Mouse (Mus musculus) limb, embryonic 14.5 days (tissue): ENCODE results near the gene Stambpl1. TPM values are rescaled to one million over a fixed set of nuclear protein-coding genes. Genes with fewer than 3 reads are reported as not detected.
A peak's percentile ranks its signal among the peaks of the same experiment; 100 is the strongest.

ENCODE experiments used
- ATAC-seq: fragments of 200-750 bp; cut with Nextera tagmentation; 2 replicates; pipeline ENCODE4 v1.8.0; 2017; ENCODE audit warnings: low read depth, moderate number of reproducible peaks, moderate TSS enrichment; ENCODE audit not compliant: low FRiP score
- DNase-seq: peaks from one replicate; pipeline ENCODE4 v3.0.0-alpha.2; 2015; ENCODE audit warnings: low spot score
- H3K27ac ChIP-seq: fragments of 300-500 bp; sonication (generic); replicated peaks from 2 replicates; pipeline ENCODE4 v1.5.1; 2014; ENCODE audit warnings: low read depth, mild to moderate bottlenecking, low read length, moderate library complexity, mixed read lengths
- H3K27me3 ChIP-seq: fragments of 300-500 bp; sonication (generic); 2 replicates; pipeline ENCODE4 v1.6.1; 2014; ENCODE audit warnings: low read length, mixed read lengths; ENCODE audit not compliant: control insufficient read depth, insufficient read depth
- H3K36me3 ChIP-seq: fragments of 300-500 bp; sonication (generic); 2 replicates; pipeline ENCODE4 v1.6.1; 2014; ENCODE audit warnings: mild to moderate bottlenecking, low read length, moderate library complexity, mixed read lengths; ENCODE audit not compliant: control insufficient read depth, insufficient read depth
- H3K4me1 ChIP-seq: fragments of 300-500 bp; sonication (generic); 2 replicates; pipeline ENCODE4 v1.6.1; 2014; ENCODE audit warnings: antibody characterized with exemption, low read length, mixed read lengths; ENCODE audit not compliant: control insufficient read depth, insufficient read depth
- H3K4me2 ChIP-seq: fragments of 300-500 bp; sonication (generic); replicated peaks from 2 replicates; pipeline ENCODE4 v1.6.1; 2014; ENCODE audit warnings: low read depth, mild to moderate bottlenecking, low read length, moderate library complexity; ENCODE audit not compliant: severe bottlenecking
- H3K4me3 ChIP-seq: fragments of 300-500 bp; sonication (generic); replicated peaks from 2 replicates; pipeline ENCODE4 v1.5.1; 2014; ENCODE audit warnings: low read length
- H3K9ac ChIP-seq: fragments of 300-500 bp; sonication (generic); 2 replicates; pipeline ENCODE4 v1.6.1; 2014; ENCODE audit warnings: mild to moderate bottlenecking, low read depth, low read length, moderate library complexity; ENCODE audit not compliant: severe bottlenecking
- H3K9me3 ChIP-seq: fragments of 300-500 bp; sonication (generic); 2 replicates; pipeline ENCODE4 v1.6.1; 2016; ENCODE audit warnings: low read length; ENCODE audit not compliant: control insufficient read depth
- POLR2A ChIP-seq: fragments of 200-500 bp; IDR thresholded peaks from 2 replicates; pipeline ENCODE4 v1.8.0; 2012; ENCODE audit warnings: inconsistent platforms, mild to moderate bottlenecking, moderate library complexity, borderline replicate concordance; ENCODE audit not compliant: insufficient read depth, insufficient read length; ENCODE audit errors: extremely low read depth
- WGBS: fragments of 180-500 bp; shearing (Covaris S2); extraction: QIAGEN DNeasy Blood & Tissue Kit; methylation state at CpG from one replicate; pipeline ENCODE4 v1.1.7; 2014; 5-methylcytosine and 5-hydroxymethylcytosine counted together
- polyA plus RNA-seq, 2 experiments: library from polyadenylated mRNA; depleted of rRNA in 1 of 2; stranded (reverse) in 1 of 2; unstranded in 1 of 2; fragments of >200 nt; fragmentation: Nextera tagmentation in 1 of 2; extraction: Ambion mirVana in 1 of 2; gene quantifications; 2 replicates each; pipeline versions ENCODE4 v1.2.1 to v1.2.3; 2012 to 2014

Stambpl1 gene
- polyA plus RNA-seq, 2 experiments, result 9.0 to 14.8 TPM

- no peaks in the 10 kb centered on the region for H3K9me3 ChIP-seq
- H3K27me3 ChIP-seq, result no peaks in the 10 kb centered on the region
- no peak within 1 kb of the TSS for H3K4me3 ChIP-seq
- 51% methylated on average over 5 of the region's 5 CpGs for WGBS
- no peak for DNase-seq
- no peak for TF ChIP-seq POLR2A
- H3K27ac ChIP-seq, result no peak within 1 kb of the TSS
- no peak within 1 kb of the TSS for H3K9ac ChIP-seq
- no peak for ATAC-seq
- H3K36me3 ChIP-seq, result no peaks in the 10 kb centered on the region
- H3K4me2 ChIP-seq, result no peak within 1 kb of the TSS
- no peaks in the 10 kb centered on the region for H3K4me1 ChIP-seq
Measured at GRCm38 (mm10) chr19:34165891-34166290, 26.1 kb upstream of the Stambpl1 start, which contains the start of gene Ankrd22. Ankrd22 (minus strand) TSS chr19:34166053.

- Histone ChIP-seq H3K27me3 (no peaks in the 10 kb centered on the region), H3K4me3 (no peak overlapping the region), H3K9ac (no peak overlapping the region), H3K27ac (no peak overlapping the region), H3K36me3 (no peaks in the 10 kb centered on the region), H3K9me3 (no peaks in the 10 kb centered on the region), H3K4me1 (no peaks in the 10 kb centered on the region; the same call in 1 of the 2 replicates), H3K4me2 (no peak overlapping the region)
- DNase-seq (no peak), ATAC-seq (no peak)
- no peak for TF ChIP-seq POLR2A
- WGBS, result 83% methylated on average over 4 of the region's 4 CpGs
Measured at GRCm38 (mm10) chr19:34166386-34166785, 25.6 kb upstream of the Stambpl1 start.

GRCm38 (mm10) chr19:34167896-34168661 is 23.9 kb upstream of the Stambpl1 start:
- no peak for ATAC-seq
- H3K27ac ChIP-seq, result no peak overlapping the region
- no peaks in the 10 kb centered on the region for H3K27me3 ChIP-seq
- no peak overlapping the region for H3K4me2 ChIP-seq
- TF ChIP-seq POLR2A, result no peak
- H3K36me3 ChIP-seq, result no peaks in the 10 kb centered on the region
- no peaks in the 10 kb centered on the region for H3K9me3 ChIP-seq
- no peak for DNase-seq
- no peaks in the 10 kb centered on the region; the same call in 1 of the 2 replicates for H3K4me1 ChIP-seq
- no peak overlapping the region for H3K4me3 ChIP-seq
- 44% methylated on average over 7 of the region's 7 CpGs for WGBS
- H3K9ac ChIP-seq, result no peak overlapping the region

GRCm38 (mm10) chr19:34169121-34169520 is 22.9 kb upstream of the Stambpl1 start:
- Histone ChIP-seq H3K4me2 (no peak overlapping the region), H3K4me1 (no peaks in the 10 kb centered on the region; the same call in 1 of the 2 replicates), H3K9me3 (no peaks in the 10 kb centered on the region), H3K36me3 (no peaks in the 10 kb centered on the region), H3K27ac (no peak overlapping the region), H3K27me3 (no peaks in the 10 kb centered on the region), H3K4me3 (no peak overlapping the region), H3K9ac (no peak overlapping the region)
- DNase-seq (no peak), ATAC-seq (no peak)
- no peak for TF ChIP-seq POLR2A

- 40% methylated on average over 3 of the region's 3 CpGs for WGBS
- H3K9me3 ChIP-seq, result no peaks in the 10 kb centered on the region
- TF ChIP-seq POLR2A, result no peak
- ATAC-seq (no peak), DNase-seq (no peak)
- no peak overlapping the region for H3K27ac ChIP-seq
- no peaks in the 10 kb centered on the region for H3K36me3 ChIP-seq
- no peak overlapping the region for H3K4me3 ChIP-seq
- no peak overlapping the region for H3K4me2 ChIP-seq
- no peaks in the 10 kb centered on the region; the same call in 1 of the 2 replicates for H3K4me1 ChIP-seq
- no peaks in the 10 kb centered on the region for H3K27me3 ChIP-seq
- no peak overlapping the region for H3K9ac ChIP-seq
Measured at GRCm38 (mm10) chr19:34171167-34171566, 20.9 kb upstream of the Stambpl1 start.

- TF ChIP-seq POLR2A, result no peak
- WGBS, result 15% methylated on average over 3 of the region's 3 CpGs
Measured at GRCm38 (mm10) chr19:34174004-34174403, 18.0 kb upstream of the Stambpl1 start.

More at GRCm38 (mm10) chr19:34174004-34174403, 18.0 kb upstream of the Stambpl1 start:
- DNase-seq (peak; percentile 16), ATAC-seq (peak; percentile 57)
- Histone ChIP-seq H3K4me2 (no peak overlapping the region), H3K27me3 (no peaks in the 10 kb centered on the region), H3K9ac (no peak overlapping the region), H3K4me3 (no peak overlapping the region), H3K36me3 (no peaks in the 10 kb centered on the region), H3K9me3 (no peaks in the 10 kb centered on the region), H3K27ac (no peak overlapping the region), H3K4me1 (no peaks in the 10 kb centered on the region; the same call in 1 of the 2 replicates)
